Mouse (Mus musculus) ovary, postnatal 14 days (tissue): ENCODE results near the gene Mycn.

Experiments used
- DNase-seq: peaks from one replicate; pipeline ENCODE4 v3.0.0; 2022; ENCODE audit warnings: low spot score

Gene Mycn

GRCm38 (mm10) chr12:12924446-12924845 is 17.3 kb downstream of the Mycn start:
- no peak for DNase-seq

- DNase-seq = no peak
These were observed 21.3 kb downstream of the Mycn start for GRCm38 (mm10) chr12:12920166-12921157.

GRCm38 (mm10) chr12:12916298-12916697 is 25.4 kb downstream of the Mycn start:
- DNase-seq = no peak

GRCm38 (mm10) chr12:12910356-12910979 is 31.2 kb downstream of the Mycn start:
- DNase-seq = no peak

- DNase-seq = no peak
These were observed 32.0 kb downstream of the Mycn start for GRCm38 (mm10) chr12:12909631-12910277.

- no peak for DNase-seq
These were observed 34.9 kb downstream of the Mycn start for GRCm38 (mm10) chr12:12906771-12907170.

- no peak for DNase-seq
These were observed 35.4 kb downstream of the Mycn start for GRCm38 (mm10) chr12:12906321-12906720.

- no peak for DNase-seq
These were observed 36.6 kb downstream of the Mycn start for GRCm38 (mm10) chr12:12905117-12905516.

GRCm38 (mm10) chr12:12904512-12904953 is 37.2 kb downstream of the Mycn start:
- peak; percentile 58 for DNase-seq

- no peak for DNase-seq
These were observed 37.6 kb downstream of the Mycn start for GRCm38 (mm10) chr12:12904086-12904485.

- no peak for DNase-seq
These were observed 39.3 kb downstream of the Mycn start for GRCm38 (mm10) chr12:12902403-12902802.

- no peak for DNase-seq
These were observed 43.2 kb downstream of the Mycn start for GRCm38 (mm10) chr12:12898356-12899126.

- no peak for DNase-seq
These were observed 47.7 kb downstream of the Mycn start for GRCm38 (mm10) chr12:12893986-12894385.

- DNase-seq = no peak
These were observed 55.4 kb downstream of the Mycn start for GRCm38 (mm10) chr12:12886191-12886889.
